Mouse (Mus musculus): ENCODE measurements around the gene Dusp19.

DNA sequence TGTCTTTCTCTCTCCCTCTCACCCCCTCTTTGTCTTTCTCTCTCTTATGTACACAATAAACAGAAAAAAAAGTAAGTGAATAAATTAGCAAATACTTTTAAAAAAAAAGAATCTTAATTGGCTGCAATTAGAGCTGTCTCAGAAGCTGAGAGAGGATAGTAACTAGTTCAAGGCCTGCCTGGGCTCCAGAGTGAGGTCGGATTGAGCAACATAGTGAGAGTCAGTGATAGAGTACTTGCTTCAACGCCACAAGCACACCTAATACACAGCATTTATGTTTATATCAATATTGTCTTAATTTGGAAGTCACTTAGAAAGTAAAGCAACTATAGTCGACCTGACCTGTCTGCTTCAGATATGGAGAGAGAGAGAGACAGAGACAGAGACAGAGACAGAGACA lies 2.1 kb downstream of the Dusp19 start:
- no peak for TF ChIP-seq EP300 (IDR thresholded peaks at IDR 0.05)
- TF ChIP-seq CTCF (IDR thresholded peaks at IDR 0.05) = no peak

All from lung, postnatal 0 days (tissue).